Mouse (Mus musculus): ENCODE results near the gene Fosl2. TPM values are rescaled to one million over a fixed set of nuclear protein-coding genes. Genes with fewer than 3 reads are reported as not detected.
A peak's percentile ranks its signal among the peaks of the same experiment; 100 is the strongest.
"Not testable (repeated sequence)": the region's sequence is repeated elsewhere in the genome, so short reads cannot be mapped to it uniquely, and the experiment has no call there.

The Fosl2 gene
- total RNA-seq, 4 experiments from 2014 or later = 9.8 to 11.3 (median 10.6) TPM

- DNase-seq (ENCODE audit: low spot score in 2 of 2) = no peak
Observed at GRCm38 (mm10) chr5:32177737-32178136, 42.1 kb downstream of the Fosl2 start.

DNA sequence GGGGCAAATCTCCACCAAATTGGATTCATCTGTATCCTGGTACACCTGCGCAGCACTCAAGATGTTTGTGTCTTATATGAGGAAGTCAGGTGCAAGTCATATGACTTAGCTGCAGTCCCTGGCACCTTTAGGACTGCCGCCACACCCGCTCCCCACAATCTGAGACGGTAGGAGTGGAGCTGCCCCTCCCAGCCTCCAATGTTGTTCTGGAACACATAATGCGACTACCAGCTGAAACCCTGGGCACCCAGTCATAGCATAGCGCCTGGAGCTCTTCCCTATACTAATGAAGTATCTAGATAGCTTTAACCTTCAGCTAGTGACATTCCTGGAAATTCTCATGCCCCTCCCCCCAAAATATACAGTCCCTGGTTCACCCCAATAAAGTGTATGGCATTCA lies 43.1 kb downstream of the Fosl2 start:
- not testable (repeated sequence) for DNase-seq (ENCODE audit: low spot score in 2 of 2)

DNA sequence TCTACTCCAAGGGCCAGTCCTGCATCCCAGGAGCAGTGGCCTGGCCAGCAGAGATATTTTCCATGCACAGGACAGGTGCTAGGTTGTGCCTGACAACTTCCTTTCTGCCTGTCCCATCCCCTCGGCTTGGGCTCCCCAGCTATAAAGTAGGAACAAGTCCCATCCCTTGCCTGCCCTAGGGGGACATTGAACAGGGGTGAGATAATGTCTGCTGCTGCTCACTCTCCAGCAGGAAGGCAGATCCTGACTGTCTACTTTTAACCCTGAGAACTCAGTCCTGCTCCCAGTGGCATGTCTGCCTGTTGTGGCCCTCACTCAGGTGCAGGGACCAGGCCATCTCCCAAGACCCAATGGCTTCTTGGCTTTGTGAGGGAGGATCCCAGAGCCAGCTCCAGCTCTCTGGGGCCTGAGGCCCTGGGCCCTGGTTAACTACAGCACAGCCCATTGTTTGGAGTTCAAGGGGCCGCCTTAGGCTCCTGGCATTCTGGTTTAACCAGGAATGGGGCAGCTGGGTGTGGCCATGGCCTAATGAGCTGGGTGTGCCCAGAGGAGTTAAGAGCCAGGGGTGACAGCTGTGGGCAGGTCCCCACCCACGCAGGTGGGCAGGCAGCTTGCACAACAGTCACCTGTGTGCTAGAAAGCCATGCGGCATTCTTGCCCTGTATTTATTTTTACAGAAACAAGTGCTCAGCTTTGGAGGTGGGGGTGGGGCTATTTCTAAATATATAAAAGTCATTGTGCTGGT lies 47.5 kb downstream of the Fosl2 start:
- DNase-seq (ENCODE audit: low spot score in 2 of 2) = no peak

DNA sequence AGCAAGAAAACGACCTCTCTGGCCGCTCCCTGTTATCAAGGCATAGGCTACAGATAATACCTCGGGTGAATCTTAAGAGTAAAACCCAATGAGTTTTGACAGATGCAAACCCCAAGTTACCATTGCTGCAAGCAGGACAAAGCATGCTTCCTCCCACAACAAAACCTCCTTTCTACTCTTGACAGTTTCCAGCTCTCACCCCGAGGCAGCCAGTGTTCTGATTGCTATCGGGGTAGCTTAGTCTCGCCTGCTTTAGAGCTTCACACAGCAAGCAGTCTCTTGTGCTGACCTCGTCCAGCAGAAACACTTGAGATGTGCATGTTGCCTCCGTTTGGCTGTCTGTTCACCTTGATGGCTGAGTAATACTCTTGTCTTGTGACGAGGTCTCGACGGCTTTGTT lies 52.1 kb downstream of the Fosl2 start:
- no peak for DNase-seq (ENCODE audit: low spot score in 2 of 2)

DNA sequence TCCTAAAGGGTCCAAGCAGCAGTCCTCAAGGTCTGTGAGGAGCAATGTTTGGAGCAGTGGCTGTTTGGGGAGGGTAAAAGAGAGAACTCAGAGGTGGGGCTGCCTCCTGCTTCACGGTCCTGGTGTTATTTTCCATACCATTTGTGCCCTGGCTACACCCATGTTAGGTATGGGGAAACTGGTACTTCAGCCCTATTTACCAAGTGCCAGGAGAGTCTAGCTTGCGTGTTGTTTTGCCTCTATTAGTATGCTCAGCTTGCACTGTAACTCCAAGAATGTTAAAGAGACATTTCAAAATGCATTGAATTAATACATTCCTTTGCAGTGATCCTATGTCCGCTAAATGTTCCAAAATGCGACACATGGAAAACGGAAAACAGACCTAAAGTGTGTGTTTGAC lies 55.7 kb downstream of the Fosl2 start:
- no peak for DNase-seq (ENCODE audit: low spot score in 2 of 2)

DNA sequence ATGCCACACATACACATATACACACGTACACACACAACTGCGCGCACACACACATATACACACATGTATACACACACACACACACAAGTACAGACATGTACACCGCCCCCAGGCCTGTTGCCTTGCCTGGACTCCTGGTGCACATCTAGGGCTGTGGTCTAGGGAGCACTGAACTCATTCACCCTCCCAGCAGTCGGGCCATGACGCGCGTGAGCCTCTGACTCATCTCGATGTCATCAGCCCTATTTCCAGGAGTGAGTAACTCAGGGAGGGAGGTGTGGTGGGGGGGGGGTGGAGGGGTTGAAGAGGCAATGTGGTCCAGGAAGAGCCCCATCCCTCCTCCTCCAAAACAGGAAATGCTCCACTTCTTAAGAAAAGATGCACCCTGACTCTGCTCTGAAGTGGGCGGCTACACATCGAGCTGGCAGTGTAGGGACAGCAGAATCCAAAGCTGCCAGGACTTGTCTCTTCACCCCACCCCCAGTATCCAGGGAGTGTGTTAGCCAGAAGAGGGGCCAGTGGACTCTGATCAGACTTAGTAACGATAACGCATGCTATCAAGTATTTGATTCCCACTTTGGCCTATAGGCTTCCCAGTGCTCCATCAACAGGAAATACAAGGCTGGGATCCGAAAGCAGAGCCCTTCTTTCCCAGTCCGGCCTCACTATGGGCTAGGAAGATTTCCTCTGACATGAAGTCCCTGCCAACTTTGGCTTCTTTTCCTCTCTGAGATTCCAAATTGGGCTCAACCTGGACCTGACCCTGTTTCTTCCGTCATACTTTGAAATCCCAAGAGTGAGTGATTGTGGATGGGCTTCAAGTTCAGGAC lies 56.6 kb downstream of the Fosl2 start:
- peak in 1 of 2 experiments; percentile 20 for DNase-seq (ENCODE audit: low spot score in 2 of 2)

DNA sequence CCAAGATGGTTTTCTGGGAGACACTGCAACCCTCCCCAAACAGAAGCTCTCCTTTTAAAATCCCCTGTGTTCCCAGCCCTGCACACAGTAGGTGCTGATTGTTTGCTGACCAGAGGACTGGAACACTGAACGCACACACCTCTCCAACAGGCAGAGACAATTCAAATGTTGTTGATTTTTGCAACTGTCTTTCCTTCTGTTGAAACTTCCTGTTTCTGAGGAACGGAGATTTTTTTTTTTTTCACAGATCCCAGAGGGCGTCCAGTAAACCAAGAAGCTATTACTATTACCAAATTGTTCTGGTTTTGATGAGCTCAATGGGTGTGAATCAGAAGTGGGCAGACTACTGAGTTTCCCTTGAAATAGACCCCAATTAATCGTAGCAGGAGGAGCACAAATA lies 58.6 kb downstream of the Fosl2 start:
- DNase-seq (ENCODE audit: low spot score in 2 of 2) = no peak

DNA sequence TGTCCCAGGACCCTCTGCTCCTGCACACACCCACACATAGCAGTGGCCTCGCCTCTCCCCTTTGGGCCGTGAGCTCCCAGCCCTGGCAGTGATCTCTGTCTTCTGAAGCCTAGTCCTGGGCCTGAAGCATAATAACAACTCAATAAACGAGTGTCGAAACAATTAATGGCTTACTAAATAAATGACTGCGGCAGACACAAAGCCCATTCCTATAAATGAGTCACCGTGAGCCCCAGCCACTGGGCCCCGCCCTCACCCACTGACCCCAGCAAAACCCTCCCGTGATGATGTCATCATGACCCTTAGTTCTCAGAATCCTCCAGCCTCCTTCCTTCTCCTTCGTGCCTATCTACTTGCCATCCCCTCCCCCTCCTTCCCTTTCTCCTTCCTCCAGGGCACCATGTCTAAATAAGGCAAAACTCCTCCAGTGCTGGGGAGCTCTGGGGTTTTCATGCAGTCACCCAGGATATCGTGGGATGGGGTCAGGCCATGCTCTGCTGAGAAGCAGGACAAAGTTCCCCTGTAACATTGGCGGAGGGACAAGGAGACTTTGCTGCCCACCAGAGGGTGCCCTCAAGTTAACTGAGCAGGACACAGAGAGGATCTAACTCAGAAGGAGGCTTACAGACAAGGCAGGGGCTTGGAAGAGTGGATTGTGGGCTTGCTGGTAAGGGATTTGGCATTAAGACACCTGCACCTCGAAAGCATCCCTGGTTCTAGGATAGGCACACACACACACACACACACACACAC lies 60.4 kb downstream of the Fosl2 start:
- no peak for DNase-seq (ENCODE audit: low spot score in 2 of 2)

- peak; percentile 91 to 93 for DNase-seq (ENCODE audit: low spot score in 2 of 2)
Observed at GRCm38 (mm10) chr5:32197698-32198097, 62.1 kb downstream of the Fosl2 start.

DNA sequence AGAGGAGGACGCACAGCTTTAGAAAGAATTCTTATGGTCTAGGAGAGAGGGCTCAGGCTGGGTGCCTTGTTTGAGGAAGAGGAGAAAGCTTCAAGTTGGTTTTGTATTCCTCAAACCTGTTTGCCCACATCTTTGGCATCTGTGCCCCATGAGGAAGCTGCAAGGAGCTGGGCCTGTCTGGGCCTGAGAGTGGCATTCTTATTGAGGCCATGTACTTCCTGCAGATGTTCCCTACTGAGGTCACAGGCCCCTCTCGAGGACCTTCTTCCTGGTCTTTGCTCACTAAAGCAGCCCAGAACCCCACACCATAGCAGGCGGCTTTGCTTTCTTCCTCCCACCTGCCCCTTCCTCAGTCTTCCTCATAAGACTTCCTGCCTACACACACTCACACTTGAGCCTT lies 63.5 kb downstream of the Fosl2 start:
- DNase-seq (ENCODE audit: low spot score in 2 of 2) = no peak

DNA sequence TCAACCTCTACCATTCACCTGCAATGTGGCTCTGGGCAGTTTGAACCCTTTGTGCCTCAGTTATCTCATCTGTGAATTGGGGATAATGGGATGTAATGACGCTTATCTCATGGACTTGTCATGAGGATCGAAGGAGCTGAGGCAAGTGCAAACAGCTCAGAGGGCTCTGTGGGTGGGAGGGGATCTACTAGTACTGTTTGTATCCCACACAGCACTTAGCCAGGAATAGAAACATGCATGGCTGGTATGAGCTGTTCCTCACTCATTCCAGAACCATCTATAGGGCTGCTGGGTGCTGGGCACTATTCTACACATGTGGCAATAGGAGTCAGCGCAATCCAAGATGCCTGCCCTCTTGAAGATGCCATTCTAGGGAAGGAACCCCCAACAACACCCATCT lies 64.0 kb downstream of the Fosl2 start:
- DNase-seq (ENCODE audit: low spot score in 2 of 2) = no peak

- no peak for DNase-seq (ENCODE audit: low spot score in 2 of 2)
Observed at GRCm38 (mm10) chr5:32204653-32205052, 69.1 kb downstream of the Fosl2 start.

DNA sequence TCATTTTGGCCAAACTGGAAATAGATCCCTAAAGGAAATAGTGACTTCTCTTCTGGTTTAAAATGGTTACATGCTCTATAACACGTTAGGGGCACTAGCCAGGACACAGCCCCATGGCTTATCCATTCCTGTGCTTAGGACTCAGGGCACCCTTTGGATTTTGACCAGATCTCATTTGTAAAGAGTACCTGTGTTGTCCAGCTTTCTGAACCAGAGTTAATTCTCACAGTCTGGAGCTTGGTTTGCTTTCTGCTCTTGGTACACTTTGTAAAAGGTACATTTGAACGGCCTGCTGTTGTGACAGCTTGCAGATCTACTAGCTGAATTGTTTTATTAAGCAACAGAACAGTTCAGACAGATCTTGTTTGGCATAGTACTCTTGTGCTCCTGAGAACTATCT lies 71.1 kb downstream of the Fosl2 start:
- DNase-seq (ENCODE audit: low spot score in 2 of 2) = no peak

Other genes with a start within 250 kb of the Fosl2 start
- gene Plb1, start 96.9 kb downstream of the Fosl2 start, total RNA-seq (2022) = 1 to 10 TPM in 3 of 4 experiments, under 1 TPM in 1; 0.58 to 3.3 (median 1.3) TPM